Mouse (Mus musculus) telencephalon, adult 2 months (tissue): ENCODE results near the gene Arid3b.

Experiments used
- DNase-seq: peaks from one replicate; pipeline ENCODE4 v3.0.0-alpha.2; 2011; ENCODE audit warnings: low read depth, low spot score

Arid3b gene

DNA sequence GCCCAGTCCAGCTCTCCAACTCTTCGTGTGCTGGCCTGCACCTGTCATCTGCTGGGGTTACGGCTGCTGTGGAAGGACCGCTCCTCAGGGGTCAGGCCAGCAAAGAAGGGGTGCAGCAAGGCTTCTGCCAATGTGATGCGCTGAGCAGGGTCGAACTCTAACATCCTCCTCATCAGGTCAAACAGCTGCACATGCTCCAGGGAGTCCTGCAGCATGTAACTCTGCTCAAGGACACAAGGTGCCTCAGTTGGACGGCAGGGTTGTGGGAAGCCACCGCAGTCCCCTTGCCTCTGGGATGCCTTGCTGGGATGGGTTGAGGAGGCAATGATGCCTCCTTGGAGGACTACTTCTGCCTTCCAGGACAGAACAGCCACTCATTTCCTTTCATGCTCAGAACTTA, 85.7 kb downstream of the Arid3b start:
- DNase-seq = no peak

GRCm38 (mm10) chr9:57748831-57749230, 87.8 kb downstream of the Arid3b start:
- DNase-seq = no peak

GRCm38 (mm10) chr9:57748137-57748536, 88.5 kb downstream of the Arid3b start:
- DNase-seq = no peak

DNA sequence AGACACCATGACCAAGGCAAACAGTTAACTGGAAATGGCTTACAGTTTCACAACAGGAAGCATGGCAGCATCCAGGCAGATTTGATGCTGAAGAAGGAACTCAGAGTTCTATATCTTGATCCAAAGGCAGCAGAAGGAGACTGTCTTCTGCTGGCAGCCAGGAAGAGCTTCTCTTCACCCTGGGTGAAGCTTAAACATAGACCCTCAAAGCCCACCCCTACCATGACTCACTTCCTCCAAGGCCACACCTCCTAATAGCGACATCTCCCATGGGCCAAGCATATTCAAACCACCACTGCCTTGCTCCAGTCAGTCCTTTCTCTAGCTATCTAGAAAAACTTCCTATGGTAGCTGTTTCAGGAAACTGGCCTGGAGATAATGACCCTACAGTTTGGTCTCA, 89.5 kb downstream of the Arid3b start:
- DNase-seq = no peak

- DNase-seq = no peak
Observed at GRCm38 (mm10) chr9:57744462-57745091, 92.0 kb downstream of the Arid3b start.
